Mouse (Mus musculus) olfactory bulb, adult 2 months (tissue): ENCODE data around the gene Irf2bp1. TPM values are rescaled to one million over a fixed set of nuclear protein-coding genes. Genes with fewer than 3 reads are reported as not detected.

ENCODE experiments used
- H3K27ac ChIP-seq: fragments of 200-500 bp; 2 replicates; pipeline ENCODE4 v1.5.1; 2012; ENCODE audit warnings: low read depth, low read length; ENCODE audit not compliant: insufficient read depth
- H3K4me1 ChIP-seq: fragments of 200-500 bp; 2 replicates; pipeline ENCODE4 v1.6.1; 2012; ENCODE audit warnings: low read length; ENCODE audit not compliant: control insufficient read depth, insufficient read depth
- H3K4me3 ChIP-seq: fragments of 200-500 bp; 2 replicates; pipeline ENCODE4 v1.5.1; 2012; ENCODE audit warnings: mild to moderate bottlenecking, low read depth, low read length, moderate library complexity; ENCODE audit not compliant: insufficient read depth
- CTCF ChIP-seq: fragments of 200-500 bp; IDR thresholded peaks from 2 replicates; pipeline ENCODE4 v1.5.1; 2012; ENCODE audit warnings: low read depth, mild to moderate bottlenecking, low read length, moderate library complexity; ENCODE audit not compliant: insufficient read depth
- POLR2A ChIP-seq: fragments of 200-500 bp; IDR thresholded peaks from 2 replicates; pipeline ENCODE4 v1.6.1; 2012; ENCODE audit warnings: mild to moderate bottlenecking, low read depth, low read length, moderate library complexity; ENCODE audit not compliant: insufficient read depth
- WGBS: fragments of 180-500 bp; shearing (Covaris S2); methylation state at CpG from one replicate; pipeline ENCODE4 v1.1.7; 2018; 5-methylcytosine and 5-hydroxymethylcytosine counted together
- polyA plus RNA-seq: library from polyadenylated mRNA; stranded (reverse); fragments of >200 nt; gene quantifications from 2 replicates; pipeline ENCODE4 v1.2.4, GENCODE M21; 2012; ENCODE audit warnings: low replicate concordance; ENCODE audit not compliant: missing spikeins, insufficient read depth, insufficient read length

Gene Irf2bp1
- polyA plus RNA-seq, 1 experiment: not detected

- 94% methylated on average over 7 of the region's 7 CpGs for WGBS
- H3K4me1 ChIP-seq: no peaks in the 10 kb centered on the region
- H3K27ac ChIP-seq: no peak overlapping the region
- no peak overlapping the region for H3K4me3 ChIP-seq
- TF ChIP-seq POLR2A (no peak), CTCF (no peak)
These were observed 14.1 kb downstream of the Irf2bp1 start for GRCm38 (mm10) chr7:19017909-19018308.

GRCm38 (mm10) chr7:19021048-19021447 lies 17.2 kb downstream of the Irf2bp1 start:
- Histone ChIP-seq H3K4me3 (no peak overlapping the region), H3K27ac (no peak overlapping the region), H3K4me1 (peaks cover 2% of the 10 kb centered on the region; the same call in 1 of the 2 replicates)
- TF ChIP-seq POLR2A: no peak
- no peak for TF ChIP-seq CTCF
- WGBS: 18% methylated on average over 8 of the region's 8 CpGs

- 60% methylated on average over 18 of the region's 18 CpGs for WGBS
- Histone ChIP-seq H3K27ac (no peak overlapping the region), H3K4me1 (peaks cover 4% of the 10 kb centered on the region; the same call in 1 of the 2 replicates), H3K4me3 (no peak overlapping the region)
- TF ChIP-seq POLR2A (no peak), CTCF (no peak)
These were observed 18.5 kb downstream of the Irf2bp1 start for GRCm38 (mm10) chr7:19022189-19022958.

GRCm38 (mm10) chr7:19023357-19023814 lies 19.5 kb downstream of the Irf2bp1 start, which contains the start of gene Foxa3:
Foxa3 (minus strand) TSS chr7:19023538.
- Histone ChIP-seq H3K4me3 (peak within 1 kb of the TSS; percentile 85), H3K27ac (no peak within 1 kb of the TSS), H3K4me1 (peaks cover 4% of the 10 kb centered on the region; the same call in 1 of the 2 replicates)
- 4% methylated on average over 30 of the region's 30 CpGs for WGBS
- TF ChIP-seq POLR2A (no peak), CTCF (no peak)

GRCm38 (mm10) chr7:19024096-19024506 lies 20.3 kb downstream of the Irf2bp1 start, which contains the start of gene Sympk:
Sympk (plus strand) TSS chr7:19024377.
- Histone ChIP-seq H3K27ac (no peak within 1 kb of the TSS), H3K4me3 (peak within 1 kb of the TSS; percentile 85), H3K4me1 (peaks cover 4% of the 10 kb centered on the region; the same call in 1 of the 2 replicates)
- TF ChIP-seq POLR2A (peak; percentile 47; the same call in 1 of the 2 replicates), CTCF (no peak)
- WGBS: 2% methylated on average over 49 of the region's 50 CpGs

- H3K4me3 ChIP-seq: peak overlapping the region; percentile 85
- no peak for TF ChIP-seq POLR2A
- TF ChIP-seq CTCF: no peak
- H3K27ac ChIP-seq: no peak overlapping the region
- WGBS: under 1% methylated on average over 28 of the region's 36 CpGs
- H3K4me1 ChIP-seq: peaks cover 4% of the 10 kb centered on the region; the same call in 1 of the 2 replicates
These were observed 20.9 kb downstream of the Irf2bp1 start for GRCm38 (mm10) chr7:19024581-19025255.

- no peak overlapping the region for H3K27ac ChIP-seq
- no peak overlapping the region for H3K4me3 ChIP-seq
- TF ChIP-seq CTCF (no peak), POLR2A (no peak)
- H3K4me1 ChIP-seq: peaks cover 4% of the 10 kb centered on the region; the same call in 1 of the 2 replicates
These were observed 24.2 kb downstream of the Irf2bp1 start for GRCm38 (mm10) chr7:19028067-19028466.

GRCm38 (mm10) chr7:19029084-19029653 lies 25.3 kb downstream of the Irf2bp1 start:
- H3K4me1 ChIP-seq: peaks cover 4% of the 10 kb centered on the region; the same call in 1 of the 2 replicates
- TF ChIP-seq CTCF (no peak; the same call in 1 of the 2 replicates), POLR2A (no peak)
- no peak overlapping the region for H3K4me3 ChIP-seq
- no peak overlapping the region for H3K27ac ChIP-seq
- 50% methylated on average over 6 of the region's 6 CpGs for WGBS

- Histone ChIP-seq H3K4me1 (no peaks in the 10 kb centered on the region), H3K27ac (no peak overlapping the region), H3K4me3 (no peak overlapping the region)
- TF ChIP-seq CTCF (no peak), POLR2A (no peak)
- WGBS: 70% methylated on average over 4 of the region's 4 CpGs
These were observed 27.8 kb downstream of the Irf2bp1 start for GRCm38 (mm10) chr7:19031641-19032040.
